Mouse (Mus musculus) yolk sac, embryonic 10.5 days (tissue): ENCODE data around the gene Asb11.

Experiments
- DNase-seq: peaks from one replicate; pipeline ENCODE4 v3.0.0-alpha.2; 2017; ENCODE audit warnings: low spot score

Gene Asb11

GRCm38 (mm10) chrX:164445601-164446000 lies 8.8 kb downstream of the Asb11 start:
- no peak for DNase-seq

- DNase-seq: no peak
Observed at GRCm38 (mm10) chrX:164446106-164446551, 9.3 kb downstream of the Asb11 start.

- no peak for DNase-seq
Observed at GRCm38 (mm10) chrX:164446835-164447681, 10.3 kb downstream of the Asb11 start.

GRCm38 (mm10) chrX:164447682-164448071 lies 10.9 kb downstream of the Asb11 start:
- no peak for DNase-seq

- peak; percentile 10 for DNase-seq
Observed at GRCm38 (mm10) chrX:164449201-164449600, 12.4 kb downstream of the Asb11 start.

- no peak for DNase-seq
Observed at GRCm38 (mm10) chrX:164459205-164459878, 22.5 kb downstream of the Asb11 start.

GRCm38 (mm10) chrX:164502258-164502657 lies 65.5 kb downstream of the Asb11 start:
- DNase-seq: no peak

- DNase-seq: peak; percentile 4
Observed at GRCm38 (mm10) chrX:164505709-164506498, 69.1 kb downstream of the Asb11 start, which contains the start of gene Asb9. TSS of gene Asb9 (plus strand) at chrX:164506327.

GRCm38 (mm10) chrX:164507068-164507467 lies 70.3 kb downstream of the Asb11 start:
- no peak for DNase-seq

- peak; percentile 4 for DNase-seq
Observed at GRCm38 (mm10) chrX:164508728-164509127, 71.9 kb downstream of the Asb11 start.
